Mouse (Mus musculus) layer of hippocampus, adult 11-12 months (tissue): Measurements from ENCODE around the gene Gse1.

Experiments used
- DNase-seq: peaks from one replicate; pipeline ENCODE4 v3.0.0; 2022; ENCODE audit warnings: low spot score

Gse1 gene

GRCm38 (mm10) chr8:120482015-120482689 lies 253.9 kb downstream of the Gse1 start:
- DNase-seq = no peak

GRCm38 (mm10) chr8:120484460-120484859 lies 256.2 kb downstream of the Gse1 start:
- DNase-seq = peak; percentile 69

- no peak for DNase-seq
Measured at GRCm38 (mm10) chr8:120485116-120485515, 256.9 kb downstream of the Gse1 start.

GRCm38 (mm10) chr8:120485551-120486476 lies 257.6 kb downstream of the Gse1 start:
- no peak for DNase-seq

- DNase-seq = peak; percentile 70
Measured at GRCm38 (mm10) chr8:120486477-120487376, 258.5 kb downstream of the Gse1 start.

GRCm38 (mm10) chr8:120487377-120487728 lies 259.1 kb downstream of the Gse1 start:
- no peak for DNase-seq

GRCm38 (mm10) chr8:120487729-120488510 lies 259.7 kb downstream of the Gse1 start:
- peak; percentile 76 for DNase-seq

- DNase-seq = no peak
Measured at GRCm38 (mm10) chr8:120488636-120489131, 260.4 kb downstream of the Gse1 start.

GRCm38 (mm10) chr8:120489142-120489754 lies 261.0 kb downstream of the Gse1 start:
- peak; percentile 55 for DNase-seq

- DNase-seq = no peak
Measured at GRCm38 (mm10) chr8:120489771-120490281, 261.6 kb downstream of the Gse1 start.

- DNase-seq = no peak
Measured at GRCm38 (mm10) chr8:120490354-120491141, 262.3 kb downstream of the Gse1 start.

- DNase-seq = no peak
Measured at GRCm38 (mm10) chr8:120491166-120491793, 263.0 kb downstream of the Gse1 start.

GRCm38 (mm10) chr8:120492193-120492880 lies 264.1 kb downstream of the Gse1 start:
- DNase-seq = no peak

GRCm38 (mm10) chr8:120492881-120493220 lies 264.6 kb downstream of the Gse1 start:
- DNase-seq = no peak

GRCm38 (mm10) chr8:120493508-120494464 lies 265.5 kb downstream of the Gse1 start:
- DNase-seq = no peak

GRCm38 (mm10) chr8:120494903-120495302 lies 266.6 kb downstream of the Gse1 start:
- peak; percentile 63 for DNase-seq

- no peak for DNase-seq
Measured at GRCm38 (mm10) chr8:120495461-120495860, 267.2 kb downstream of the Gse1 start.

GRCm38 (mm10) chr8:120496478-120496877 lies 268.2 kb downstream of the Gse1 start:
- DNase-seq = no peak
